Mouse (Mus musculus): ENCODE results near the gene Aven.
A peak's percentile ranks its signal among the peaks of the same experiment; 100 is the strongest.
"Not testable (repeated sequence)": the region's sequence is repeated elsewhere in the genome, so short reads cannot be mapped to it uniquely, and the experiment has no call there.

Aven gene

GRCm38 (mm10) chr2:112492856-112493538, at the start of gene Aven:
TSS of gene Aven (plus strand) at chr2:112492964.
- DNase-seq: peak; percentile 99

- DNase-seq: peak; percentile 46
These were observed 49.3 kb upstream of the Aven start for GRCm38 (mm10) chr2:112443491-112443890.

DNA sequence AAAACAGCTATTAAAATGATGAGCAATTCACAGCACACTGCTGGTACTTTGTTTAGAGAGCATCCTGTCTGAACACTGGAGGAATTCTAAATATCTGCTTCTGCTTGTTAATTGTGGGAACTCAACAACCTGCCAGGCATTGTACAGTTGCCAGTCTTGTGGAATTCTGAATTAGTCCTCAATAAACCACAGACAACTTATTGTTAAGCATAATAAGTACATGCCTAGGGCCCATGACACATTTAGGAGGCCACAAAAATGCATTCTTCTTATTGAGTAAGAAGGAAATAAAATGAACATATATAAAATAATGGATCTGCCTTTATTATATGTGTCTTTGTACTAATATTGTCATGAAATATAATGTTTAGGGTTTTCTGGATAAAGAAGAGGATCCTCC, 47.3 kb upstream of the Aven start:
- DNase-seq: no peak

GRCm38 (mm10) chr2:112448046-112448445, 44.7 kb upstream of the Aven start:
- not testable (repeated sequence) for DNase-seq

- no peak for DNase-seq
These were observed 44.2 kb upstream of the Aven start for GRCm38 (mm10) chr2:112448510-112449059.

GRCm38 (mm10) chr2:112449597-112450296, 43.0 kb upstream of the Aven start:
- no peak for DNase-seq

GRCm38 (mm10) chr2:112452513-112452912, 40.3 kb upstream of the Aven start:
- DNase-seq: not testable (repeated sequence)

- peak; percentile 55 for DNase-seq
These were observed 38.5 kb upstream of the Aven start for GRCm38 (mm10) chr2:112454125-112454861.

GRCm38 (mm10) chr2:112454862-112455564, 37.8 kb upstream of the Aven start, which contains the start of gene Emc7:
TSS of gene Emc7 (plus strand) at chr2:112454997.
- DNase-seq: peak; percentile 99

DNA sequence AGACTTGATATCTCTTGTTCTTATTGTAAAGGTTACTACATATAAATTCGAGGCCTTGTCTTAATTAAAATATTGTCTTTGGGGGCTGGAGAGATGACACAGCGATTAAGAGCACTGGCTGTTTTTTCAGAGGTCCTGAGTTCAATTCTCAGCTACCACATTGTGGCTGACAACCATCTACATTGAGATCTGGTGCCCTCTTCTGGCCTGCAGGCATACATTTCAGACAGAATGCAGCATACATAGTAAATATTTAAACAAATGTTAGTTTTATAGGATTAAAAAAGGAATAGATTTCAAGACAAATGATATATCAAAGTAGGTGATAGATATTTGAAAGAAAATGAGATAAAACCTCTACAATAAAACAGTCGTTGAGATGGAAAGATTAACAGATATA, 32.2 kb upstream of the Aven start:
- no peak for DNase-seq

DNA sequence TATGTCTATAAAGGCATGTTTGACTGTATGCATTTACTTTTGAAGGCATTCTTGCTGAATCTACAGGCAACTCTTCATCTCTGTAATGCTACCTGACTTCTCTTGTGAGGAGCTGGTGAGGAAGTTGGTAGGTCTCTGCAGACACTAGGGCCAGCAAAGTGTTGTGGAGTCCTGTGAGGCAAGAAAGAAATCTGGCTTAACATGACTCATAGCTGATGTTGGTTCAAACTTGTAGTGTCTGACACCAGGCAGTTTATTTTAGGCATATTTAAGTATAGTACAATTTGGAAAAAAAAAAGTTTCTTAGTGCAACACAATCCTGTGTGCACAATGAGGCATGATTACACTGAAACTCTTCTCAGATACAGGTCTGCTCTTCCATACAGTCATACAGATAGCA, 23.2 kb upstream of the Aven start:
- DNase-seq: no peak

DNA sequence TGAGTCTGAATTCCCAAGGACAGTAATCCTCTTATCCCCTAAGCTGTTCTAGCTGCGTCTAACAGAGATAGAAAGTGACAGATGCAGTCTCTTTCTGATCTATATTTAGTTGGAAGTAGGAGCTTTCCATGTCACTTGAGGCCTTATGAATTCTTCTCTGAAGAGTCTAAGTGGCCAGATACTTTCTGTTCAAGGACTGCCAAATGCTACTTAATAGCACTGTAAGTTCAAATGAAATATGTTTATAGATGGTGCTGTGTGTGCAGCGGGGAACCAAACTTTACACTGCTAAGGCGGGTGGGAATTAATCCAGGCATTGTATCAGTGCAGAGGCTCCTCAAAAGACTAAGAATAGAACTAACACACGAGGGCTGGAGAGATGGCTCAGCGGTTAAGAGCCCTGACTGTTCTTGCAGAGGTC, 21.8 kb upstream of the Aven start:
- DNase-seq: no peak

DNA sequence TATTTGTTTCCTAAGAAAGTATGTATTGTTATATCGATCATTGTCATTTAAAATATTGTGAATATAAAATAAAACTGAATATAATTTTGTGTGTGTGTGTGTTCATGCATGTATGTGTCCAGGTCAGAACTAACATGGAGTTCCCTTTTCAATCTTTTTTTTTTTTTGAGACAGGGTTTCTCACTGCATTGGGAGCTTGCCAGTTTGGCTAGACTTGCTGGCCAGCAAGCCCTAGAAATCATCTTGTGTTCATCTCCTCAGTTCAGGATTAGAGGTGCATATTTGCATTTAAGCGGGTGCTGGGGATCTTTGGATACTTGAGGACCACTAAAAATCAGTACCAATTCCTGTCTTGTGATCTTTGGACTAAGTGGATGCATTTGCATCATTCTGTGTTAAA, 20.7 kb upstream of the Aven start:
- no peak for DNase-seq

DNA sequence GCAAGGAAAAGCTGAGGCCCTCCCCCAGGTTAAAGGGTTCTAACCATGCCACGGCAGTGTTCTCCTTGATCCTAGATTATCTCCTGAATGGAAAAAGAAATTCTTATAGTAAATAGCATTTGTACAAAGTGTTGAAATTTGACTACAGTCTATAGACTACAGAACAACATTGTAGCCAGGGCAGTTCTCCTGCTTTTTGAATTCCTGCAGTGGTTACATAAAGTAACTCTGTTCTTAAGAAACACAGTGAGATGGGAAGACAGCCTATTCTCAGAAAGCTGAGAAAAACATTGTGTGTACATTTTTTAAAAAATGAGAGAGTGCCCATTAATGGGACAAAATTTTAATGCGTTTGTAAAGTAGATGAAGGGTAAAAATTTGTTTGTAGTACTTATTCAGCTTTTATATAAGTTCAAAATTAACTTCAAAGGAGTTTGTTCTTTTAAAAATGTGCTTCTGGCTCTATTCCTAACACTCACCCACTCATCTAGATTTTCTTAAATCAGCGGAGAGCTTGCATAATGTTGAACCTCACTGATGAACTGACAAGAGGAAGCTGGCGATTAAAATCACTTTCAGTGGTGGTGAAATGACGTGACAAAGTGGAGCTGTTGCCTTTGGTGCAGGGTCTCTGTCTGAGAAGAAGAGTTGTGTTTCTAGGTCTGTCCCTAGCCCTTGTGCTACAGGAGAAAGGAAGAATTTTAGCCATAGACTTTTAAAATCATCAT, 17.6 kb upstream of the Aven start:
- DNase-seq: no peak

DNA sequence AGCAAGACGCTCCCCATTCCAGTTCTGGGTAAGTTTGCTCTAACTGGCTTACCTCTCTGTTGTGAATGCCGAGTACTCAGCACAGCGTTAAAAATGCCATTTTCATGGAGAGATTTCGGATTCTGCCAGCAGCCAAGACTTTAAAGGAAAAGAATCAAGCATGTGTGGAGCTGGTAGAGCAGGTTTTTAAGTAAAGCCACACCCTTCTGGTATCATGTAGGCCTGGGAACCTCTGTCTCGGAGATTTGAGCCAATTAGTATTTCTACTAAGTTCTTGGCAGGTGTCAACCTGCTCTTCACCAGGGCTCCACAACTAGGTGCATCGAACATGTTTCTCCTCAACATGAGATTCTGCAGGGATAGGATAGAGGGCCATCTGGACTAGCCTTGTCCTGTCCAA, 16.2 kb upstream of the Aven start:
- DNase-seq: no peak

GRCm38 (mm10) chr2:112480669-112481068, 12.1 kb upstream of the Aven start, which contains the start of gene Chrm5:
TSS of gene Chrm5 (minus strand) at chr2:112480769.
- no peak for DNase-seq

GRCm38 (mm10) chr2:112481564-112481963, 11.2 kb upstream of the Aven start:
- peak; percentile 85 for DNase-seq

GRCm38 (mm10) chr2:112482533-112483333, 10.0 kb upstream of the Aven start:
- peak; percentile 79 for DNase-seq

DNA sequence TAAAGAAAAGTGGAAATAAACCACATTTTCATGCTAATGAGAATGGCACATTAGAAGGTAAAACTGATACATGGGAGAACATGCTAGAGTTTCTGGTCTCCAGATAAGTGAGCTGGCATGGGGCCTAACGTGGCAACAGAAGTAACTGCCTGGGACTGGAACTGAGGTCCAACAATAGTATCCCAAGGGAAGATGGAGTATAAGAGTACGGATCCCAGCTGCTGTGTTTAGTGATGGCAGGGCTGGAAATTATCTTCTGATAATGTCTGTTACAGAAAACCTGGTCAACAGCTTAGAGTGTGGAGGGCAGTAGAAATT, 9.5 kb upstream of the Aven start:
- peak; percentile 90 for DNase-seq

DNA sequence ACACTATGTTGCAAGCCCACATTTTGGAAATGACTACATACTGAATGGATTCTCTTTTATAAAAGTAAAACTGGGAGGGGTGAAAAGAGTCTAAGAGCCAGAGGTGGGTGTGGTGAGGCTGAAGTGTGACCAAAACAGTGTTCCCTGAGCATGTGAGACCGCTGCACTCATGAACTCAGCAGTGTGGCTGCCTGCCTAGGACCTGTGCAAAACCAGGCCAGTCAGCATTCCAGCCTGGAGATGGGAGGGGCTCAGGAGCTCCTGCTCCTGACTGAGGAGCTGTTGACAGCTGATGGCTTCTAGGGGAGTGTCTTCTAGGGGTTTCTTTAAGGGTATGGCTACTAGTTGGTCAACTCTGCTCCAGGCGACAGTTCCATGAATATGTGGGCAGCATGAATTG, 7.9 kb upstream of the Aven start:
- peak; percentile 95 for DNase-seq

DNA sequence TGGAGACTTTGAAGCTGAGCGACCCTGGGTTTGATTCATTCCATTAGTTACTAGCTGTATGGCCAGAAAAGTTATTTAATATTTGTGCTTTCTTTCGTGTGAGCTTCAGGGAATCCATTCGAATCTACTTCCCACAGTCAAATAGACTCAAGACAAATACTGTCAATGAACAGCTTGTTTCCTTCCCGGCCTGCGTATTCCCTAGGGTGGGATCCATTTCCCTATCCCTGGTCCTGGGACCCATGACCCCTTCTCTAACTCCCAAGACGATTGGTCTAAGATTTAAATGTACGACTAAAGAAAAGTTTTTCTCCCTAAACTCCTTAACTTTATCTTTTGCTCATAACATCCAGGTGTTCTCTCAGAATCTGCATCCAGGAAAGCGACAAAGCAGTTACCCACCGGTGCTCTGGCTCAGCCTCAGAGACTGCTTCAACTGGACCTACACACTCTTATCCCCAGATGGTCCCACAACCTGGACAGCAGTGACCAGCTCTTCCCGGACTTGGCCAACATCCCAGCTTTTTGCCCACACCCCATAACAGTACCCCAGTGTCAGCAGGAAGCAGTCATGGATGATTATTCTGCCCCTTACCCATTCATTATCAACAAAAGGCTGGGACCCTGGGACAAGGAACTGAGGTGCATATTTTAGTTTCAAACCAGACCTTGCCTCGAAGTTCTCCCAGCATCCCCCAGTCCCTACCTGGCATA, 2.1 kb upstream of the Aven start:
- peak; percentile 91 for DNase-seq
